Mouse (Mus musculus): ENCODE measurements around the gene Neurl1a.

Gene Neurl1a

DNA sequence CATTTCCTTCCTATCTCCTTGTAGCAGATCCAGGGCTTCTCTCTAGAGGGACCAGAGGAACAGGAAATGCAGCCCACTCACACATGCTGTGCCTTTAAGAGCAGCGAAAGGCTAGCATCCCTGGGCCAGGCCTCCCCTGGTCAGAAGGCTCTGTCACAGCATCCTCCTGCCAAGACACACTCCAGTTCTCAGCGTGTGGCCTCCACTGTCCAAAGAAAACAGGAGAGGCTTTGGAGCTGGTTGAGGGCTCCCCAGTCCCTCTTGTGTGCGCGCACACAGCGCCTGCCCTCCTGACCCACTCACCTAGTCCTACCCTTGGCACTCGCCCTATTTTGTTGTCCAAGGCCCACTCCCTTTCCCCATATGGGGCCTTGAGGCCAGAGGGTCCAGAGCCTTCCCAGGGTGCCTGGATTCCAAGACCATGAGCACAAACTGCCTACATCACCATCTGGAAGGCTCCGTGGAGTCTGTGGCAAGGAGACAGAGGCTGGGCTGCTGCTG lies 113.9 kb downstream of the Neurl1a start:
- peak; percentile 87 for DNase-seq

DNA sequence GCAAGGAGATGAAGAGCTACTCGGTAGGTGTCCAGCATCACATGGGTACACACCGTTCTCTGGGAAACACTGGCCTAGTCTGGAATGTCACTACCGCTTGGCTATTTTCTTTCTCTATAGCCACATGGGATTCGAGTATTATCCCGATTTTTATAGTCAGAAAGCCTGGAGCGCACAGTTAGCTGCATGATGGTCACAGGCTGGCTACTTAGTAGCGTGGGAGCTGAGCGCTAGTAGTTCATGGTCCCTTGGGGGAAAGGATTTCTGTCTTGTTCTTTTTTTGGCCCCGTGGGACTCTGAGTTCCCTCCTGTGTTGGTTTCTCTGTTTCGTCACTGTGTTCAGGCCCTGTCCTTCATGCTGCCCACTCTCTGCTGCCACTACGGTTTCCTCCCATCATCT lies 119.5 kb downstream of the Neurl1a start:
- DNase-seq = no peak

DNA sequence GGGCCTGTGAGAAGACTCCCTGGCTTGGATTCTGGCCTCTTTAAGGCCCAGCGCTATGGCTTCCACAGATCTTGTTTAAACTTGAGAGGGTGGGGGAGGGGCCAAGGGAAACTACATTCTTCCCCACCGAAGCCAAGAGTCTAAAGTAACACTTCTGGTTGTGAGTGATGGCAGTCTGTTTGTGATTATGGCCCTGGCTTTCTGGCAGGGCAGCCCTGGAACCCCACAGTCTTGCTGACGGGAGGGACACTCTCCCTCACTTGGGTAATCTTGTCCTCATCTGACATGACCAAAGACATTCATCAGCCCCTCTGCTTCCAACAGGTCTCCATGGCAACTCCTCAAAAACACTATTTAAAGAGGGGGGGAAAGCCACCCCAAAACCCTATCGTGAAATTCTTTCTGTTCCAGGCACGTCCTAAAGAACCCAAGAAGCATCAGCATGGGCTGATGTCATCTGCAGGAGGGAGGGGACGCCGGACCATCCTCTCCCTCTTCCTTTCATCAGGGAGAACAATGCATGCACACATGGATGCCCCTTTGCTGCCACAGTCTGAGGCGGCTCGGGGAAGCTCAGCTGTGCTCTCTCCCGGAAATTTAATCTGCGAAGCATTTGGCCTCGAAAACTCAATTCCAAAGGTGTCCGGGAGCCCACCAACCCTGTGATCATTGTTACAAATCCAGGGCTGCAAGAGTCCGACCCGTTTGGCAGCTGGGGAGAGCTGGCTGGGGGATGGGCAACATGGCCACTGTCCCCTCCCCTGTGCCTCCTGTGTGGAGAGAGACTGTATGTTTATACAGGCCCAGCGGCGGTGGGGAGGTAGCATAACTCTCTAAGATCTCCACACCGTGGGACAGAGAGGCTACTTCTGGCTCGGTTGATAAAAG lies 122.9 kb downstream of the Neurl1a start:
- DNase-seq = no peak

DNA sequence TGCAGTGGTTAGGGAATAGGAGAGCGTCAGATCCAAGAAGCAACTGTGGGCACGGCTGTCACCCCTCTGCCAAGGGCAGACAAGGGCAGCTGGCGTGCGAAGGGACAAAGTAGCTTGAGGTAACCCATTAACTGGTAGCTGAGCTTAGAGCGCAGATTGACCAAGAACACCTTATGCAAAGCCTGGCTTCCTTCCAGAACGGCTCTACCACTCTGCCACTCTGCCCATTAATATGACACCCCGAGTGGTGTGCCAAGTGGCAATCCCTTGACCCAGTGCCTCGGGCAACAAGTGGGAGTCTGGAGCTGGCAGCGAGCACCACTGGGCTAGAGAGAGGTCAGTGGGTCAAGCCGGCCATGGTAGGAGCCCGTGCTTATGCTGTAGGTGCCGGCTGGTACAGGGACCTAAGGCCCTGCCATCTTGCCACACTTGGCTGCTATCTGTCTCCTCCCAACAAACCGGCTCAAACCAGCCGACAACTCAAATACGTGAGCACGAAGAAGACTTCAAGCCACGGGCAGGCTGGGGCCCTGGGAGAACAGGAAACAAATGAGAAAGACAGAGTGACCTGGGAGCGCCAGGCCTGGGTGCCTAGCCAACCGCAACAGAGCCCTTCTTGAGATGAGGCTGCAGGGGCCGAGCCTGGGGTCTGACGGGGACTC lies 123.7 kb downstream of the Neurl1a start:
- no peak for DNase-seq

DNA sequence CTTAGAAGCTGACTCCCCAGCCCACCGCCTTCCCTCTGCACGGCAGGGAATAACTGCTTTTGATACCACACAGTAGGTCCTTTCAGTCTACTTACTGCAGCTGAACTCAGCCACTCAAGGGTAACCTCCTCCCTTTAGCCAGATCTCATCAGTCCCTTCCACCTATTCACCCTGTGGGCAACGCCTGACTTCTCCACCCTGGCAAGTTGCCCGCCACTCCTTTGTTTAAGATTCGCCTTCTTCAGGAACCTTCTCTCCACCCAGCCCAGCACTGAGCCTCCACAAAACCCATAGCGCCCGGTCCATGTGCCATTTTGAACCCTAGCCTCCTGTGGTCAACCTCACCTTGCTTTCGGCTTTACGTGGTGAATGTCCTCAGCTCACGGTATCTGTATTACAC lies 124.5 kb downstream of the Neurl1a start:
- no peak for DNase-seq

DNA sequence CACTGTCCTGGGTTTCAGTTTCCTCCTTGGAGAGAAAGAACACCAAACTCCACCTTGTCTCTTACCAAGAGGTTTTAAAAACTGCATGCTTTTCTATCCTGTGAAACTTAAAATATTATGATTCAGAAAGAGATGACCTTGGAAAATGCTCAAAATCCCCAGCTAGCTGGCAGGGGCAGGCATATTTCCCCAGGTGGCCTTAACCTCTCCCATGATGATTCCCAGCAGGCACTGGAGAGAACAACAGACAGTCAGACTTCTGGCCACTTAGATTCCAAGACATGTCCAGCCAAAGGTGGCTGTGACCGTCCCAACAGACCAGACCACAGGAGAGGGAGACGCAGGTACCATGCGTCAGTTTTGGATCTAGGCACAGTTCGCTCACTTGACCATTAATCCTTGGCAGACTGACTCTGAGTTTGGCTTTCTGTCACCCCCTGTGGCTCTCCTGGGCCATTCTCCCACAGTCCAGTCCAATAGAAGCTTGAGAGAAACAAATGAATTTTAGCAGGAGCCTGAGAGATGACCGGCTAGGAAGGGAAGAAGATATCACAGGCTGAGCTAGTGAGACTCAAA lies 125.6 kb downstream of the Neurl1a start:
- DNase-seq = peak; percentile 81

DNA sequence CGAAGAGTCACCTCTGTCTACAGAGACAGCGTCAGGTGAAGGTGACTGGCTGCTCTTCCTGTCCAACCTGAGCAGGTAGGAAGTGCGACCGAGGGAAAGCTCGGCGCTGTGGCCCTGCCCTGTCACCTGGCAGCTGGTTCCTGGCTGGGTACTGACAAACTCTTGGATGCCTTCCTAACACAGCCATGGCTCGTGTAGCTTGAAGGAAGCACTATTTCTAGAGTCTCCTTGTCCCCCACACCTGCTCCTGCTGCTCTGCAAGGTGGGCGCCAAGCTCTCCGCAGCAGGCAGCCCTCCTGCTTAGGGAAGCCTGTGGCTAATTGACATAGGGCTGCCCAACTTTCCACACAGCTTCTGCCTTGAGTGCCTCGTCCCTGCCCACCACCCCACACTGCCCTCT lies 126.8 kb downstream of the Neurl1a start:
- DNase-seq = peak; percentile 75

DNA sequence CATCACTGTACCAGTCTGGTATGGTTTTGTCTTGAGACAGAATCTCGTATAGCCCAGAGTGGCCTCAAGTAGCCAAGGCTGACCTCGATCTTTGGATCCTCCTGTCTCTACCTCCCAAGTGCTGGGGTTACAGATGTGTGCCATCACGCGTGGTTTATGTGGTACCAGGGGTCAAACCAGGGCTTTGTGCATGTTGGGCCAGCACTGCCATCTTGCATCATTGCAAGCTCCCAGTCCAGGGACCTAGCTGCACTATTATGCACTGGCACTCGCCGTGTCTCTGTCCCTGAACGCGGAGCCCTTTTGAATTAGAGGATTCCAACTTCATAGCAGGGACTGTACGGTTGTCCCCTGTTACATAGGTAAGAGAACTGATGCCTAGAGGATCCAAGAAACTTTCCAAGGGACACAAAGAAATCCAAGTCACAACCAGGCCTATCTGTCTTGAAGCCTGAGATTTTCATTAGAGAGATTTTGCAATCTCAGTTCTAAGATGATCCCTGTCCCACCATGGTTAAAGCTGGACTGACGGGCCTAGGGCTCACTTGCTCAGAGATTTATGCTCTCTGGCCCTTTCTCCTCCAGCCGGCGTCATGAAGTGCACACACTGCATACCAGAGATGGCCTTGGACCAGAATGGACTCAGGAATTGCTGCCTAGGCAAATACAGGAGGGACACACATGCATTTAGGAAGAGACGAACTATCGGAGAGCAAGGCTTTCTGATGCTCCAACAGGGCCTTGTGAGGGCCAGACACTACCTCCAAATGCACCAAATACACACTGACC lies 127.7 kb downstream of the Neurl1a start:
- no peak for DNase-seq

DNA sequence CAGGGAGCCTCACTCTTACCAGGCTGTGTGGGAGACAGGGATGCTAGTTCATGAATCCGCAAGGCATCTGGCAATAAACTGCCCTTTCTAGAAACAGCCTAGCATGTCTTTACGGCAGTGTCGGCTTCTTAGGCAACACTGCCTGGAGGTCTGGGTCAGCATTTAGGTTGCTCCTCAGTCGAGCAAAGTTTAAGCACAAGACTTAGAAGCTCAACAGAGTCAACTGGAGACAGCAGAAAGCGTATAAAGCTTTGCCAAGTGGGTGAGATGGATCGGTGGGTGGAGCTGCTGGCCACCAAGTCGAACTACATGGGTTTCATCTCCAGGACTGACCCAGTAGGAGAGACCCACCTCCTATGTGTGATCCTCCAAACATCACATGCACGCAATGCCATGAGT lies 128.3 kb downstream of the Neurl1a start:
- DNase-seq = no peak

Measured in cerebellum, adult 11-12 months (tissue).